Mouse (Mus musculus) cerebellum, postnatal 36 days (tissue): ENCODE results near the gene Dok3.

Experiments used
- DNase-seq, 2 experiments: peaks; one replicate each; pipeline ENCODE4 v3.0.0; 2021 to 2022; ENCODE audit warnings: mixed read lengths in 2 of 2

The Dok3 gene

DNA sequence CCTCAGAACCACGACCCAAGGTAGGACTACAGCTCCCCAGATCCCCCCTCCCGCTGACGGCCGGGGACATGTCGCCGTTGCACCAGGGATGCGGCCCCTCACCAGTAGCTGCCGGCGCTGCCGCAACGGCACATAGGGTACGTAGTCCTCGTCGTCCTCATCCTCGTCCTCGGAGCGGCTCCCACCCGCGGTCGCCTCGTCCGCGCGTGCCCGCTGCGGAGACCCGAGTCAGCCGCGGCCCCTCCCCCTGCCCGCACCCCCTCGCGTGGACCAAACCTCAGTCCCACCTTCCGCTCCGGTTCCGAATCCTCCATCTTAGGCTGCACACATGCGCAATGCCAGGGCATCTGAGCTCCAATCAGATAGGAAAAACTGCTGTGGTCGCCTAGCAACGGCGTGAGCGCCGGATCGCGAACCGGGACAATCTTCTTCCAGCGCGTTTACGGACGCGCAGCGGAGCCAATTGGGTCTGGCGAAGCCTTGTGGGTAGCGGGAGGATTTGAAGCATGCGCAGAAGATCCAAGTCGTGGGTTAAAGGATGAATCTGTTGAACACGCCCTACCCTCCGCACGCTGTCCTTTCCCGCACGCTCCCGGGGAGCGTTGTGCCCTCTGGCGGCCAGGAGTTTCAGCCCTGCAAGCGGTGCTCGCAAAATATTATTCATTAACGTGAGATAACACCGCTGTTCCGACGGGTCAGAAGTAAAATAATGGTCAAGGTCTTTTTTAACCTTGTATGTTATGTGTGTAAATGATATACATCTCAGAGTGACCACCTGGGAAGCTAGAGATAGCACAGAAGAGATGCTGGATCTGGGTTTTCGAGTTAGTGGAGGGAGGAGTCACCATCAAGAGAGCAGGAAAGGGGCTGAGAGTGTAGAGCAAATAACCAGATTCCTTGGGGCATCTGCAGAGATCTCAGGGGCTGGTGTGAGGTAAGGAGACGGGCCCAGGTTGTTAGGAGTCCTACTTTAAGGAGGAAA is 7.4 kb upstream of the Dok3 start, which contains the start of gene Ddx41:
Ddx41 (minus strand) TSS at position 465 of the 982 bp plus-strand sequence.
- peak; percentile 99 to 100 for DNase-seq

DNA sequence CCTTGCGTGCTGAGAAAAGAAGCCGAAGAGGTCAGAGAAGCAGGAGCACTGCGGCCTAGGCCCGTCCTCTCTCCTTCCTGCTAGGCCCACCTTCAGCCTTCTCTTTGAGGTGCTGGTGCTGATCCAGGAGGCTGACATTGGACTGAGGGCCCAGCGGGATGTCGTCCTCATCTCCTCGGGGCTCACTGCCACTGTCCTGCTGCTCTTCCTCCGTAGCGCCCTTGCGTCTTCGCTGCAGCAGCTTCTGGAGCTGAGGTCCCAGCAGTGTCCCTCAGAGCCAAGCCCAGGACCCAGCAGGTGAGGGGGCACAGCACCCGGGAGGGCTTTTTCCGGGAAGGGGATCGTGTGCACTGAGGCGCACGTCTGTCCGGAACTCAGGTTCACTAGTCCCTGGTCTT is 6.7 kb upstream of the Dok3 start:
- peak in 1 of 2 experiments; percentile 28 for DNase-seq

- no peak for DNase-seq
These were observed 6.1 kb upstream of the Dok3 start for GRCm38 (mm10) chr13:55535191-55535590.

DNA sequence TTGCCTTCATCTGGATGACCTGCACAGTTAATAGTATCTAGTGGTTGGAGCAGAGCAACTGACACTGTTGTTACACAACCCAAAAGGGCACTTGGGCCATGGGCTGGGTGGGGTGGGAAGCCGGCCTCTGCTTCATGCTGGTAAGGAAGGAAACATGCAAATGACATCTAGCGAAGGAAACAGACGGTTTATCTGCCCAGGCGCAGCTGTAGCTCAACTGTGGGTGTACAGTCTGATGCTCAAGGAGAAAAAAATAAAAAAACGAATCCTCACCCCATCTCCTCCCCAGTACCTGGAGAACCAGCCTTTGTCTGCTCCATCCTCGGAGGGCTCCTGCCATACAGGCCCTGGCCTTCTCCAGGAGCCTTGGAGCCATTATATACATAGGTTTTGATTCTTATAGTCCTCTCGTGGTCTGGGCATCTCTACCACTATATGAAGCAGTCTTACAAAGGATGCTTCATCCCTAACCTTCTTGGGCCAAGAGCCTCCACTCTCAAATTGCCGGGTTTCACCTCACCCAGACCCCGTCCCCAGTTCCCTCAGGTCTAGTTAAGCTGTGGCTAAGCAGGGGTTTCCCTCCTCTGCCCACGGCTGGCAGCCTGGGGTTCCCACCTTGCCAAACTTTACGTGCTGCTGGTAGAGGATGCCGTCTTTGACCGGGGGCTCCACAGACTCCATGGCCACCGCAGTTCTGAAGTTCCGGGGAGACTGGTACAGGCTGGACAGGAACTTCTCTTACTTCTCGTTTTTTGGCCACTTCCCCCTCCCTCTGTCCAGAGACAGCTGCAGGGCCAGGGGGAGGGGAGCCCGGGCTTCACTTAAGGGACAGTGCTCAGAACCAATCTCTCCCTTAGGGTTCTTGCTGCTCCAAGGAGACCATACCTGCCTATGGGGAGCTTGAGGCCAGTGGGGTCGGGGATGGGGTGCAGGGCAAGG is 993 bp downstream of the Dok3 start:
- DNase-seq = no peak

DNA sequence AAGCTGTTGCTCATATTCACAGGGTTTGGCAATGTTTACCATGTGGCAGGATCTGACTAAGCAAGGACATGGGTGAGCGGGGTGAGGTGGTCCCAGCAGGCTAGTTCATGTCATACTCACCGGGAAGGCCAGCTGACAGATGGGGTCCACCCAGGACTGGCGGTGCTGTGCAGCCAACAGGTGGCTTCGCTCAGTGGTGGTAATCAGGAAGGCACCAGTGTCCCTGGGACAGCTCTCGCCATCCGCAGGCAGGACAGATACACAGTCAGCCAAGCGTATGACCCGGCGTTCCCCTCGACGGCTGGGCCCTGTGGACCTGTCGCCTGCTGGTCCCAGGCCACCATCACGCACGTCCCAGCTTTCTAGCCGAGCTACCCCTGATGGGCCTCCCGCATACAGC is 1.9 kb downstream of the Dok3 start:
- no peak for DNase-seq

- DNase-seq = no peak
These were observed 3.2 kb downstream of the Dok3 start for GRCm38 (mm10) chr13:55525733-55526553.

- DNase-seq = no peak
These were observed 5.0 kb downstream of the Dok3 start for GRCm38 (mm10) chr13:55523951-55524600.

- DNase-seq = no peak
These were observed 5.8 kb downstream of the Dok3 start for GRCm38 (mm10) chr13:55523278-55523677.

- no peak for DNase-seq
These were observed 6.4 kb downstream of the Dok3 start for GRCm38 (mm10) chr13:55522730-55523129.

DNA sequence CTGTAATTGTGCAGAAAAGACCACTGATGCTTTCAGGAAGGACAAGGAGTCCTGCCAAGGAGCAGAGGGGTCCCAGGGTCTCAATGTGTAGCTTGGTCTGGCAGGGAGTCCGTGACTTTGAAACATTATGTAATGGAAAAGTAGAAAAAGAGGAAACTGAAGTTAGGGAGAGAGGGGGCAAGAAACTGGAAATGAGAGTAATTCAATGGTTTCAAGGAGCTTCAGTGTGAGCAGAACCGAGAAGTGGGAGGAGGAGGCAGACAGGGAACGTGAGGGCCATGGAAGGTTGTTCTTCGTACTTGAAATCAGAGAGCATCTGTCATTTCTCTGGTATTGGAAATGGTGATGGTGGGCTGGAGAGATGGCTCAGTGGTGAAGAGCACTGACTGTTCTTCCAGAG is 9.5 kb downstream of the Dok3 start:
- DNase-seq = no peak

- peak; percentile 91 to 96 for DNase-seq
These were observed 12.1 kb downstream of the Dok3 start for GRCm38 (mm10) chr13:55516955-55517354.

GRCm38 (mm10) chr13:55513828-55514227 is 15.3 kb downstream of the Dok3 start:
- DNase-seq = no peak

GRCm38 (mm10) chr13:55513111-55513748 is 15.9 kb downstream of the Dok3 start, which contains the start of gene Pdlim7:
Gene Pdlim7, minus strand, starts transcription at chr13:55513676.
- peak; percentile 86 to 88 for DNase-seq

- DNase-seq = peak; percentile 54 to 59
These were observed 16.6 kb downstream of the Dok3 start for GRCm38 (mm10) chr13:55512379-55513031.

- DNase-seq = no peak
These were observed 17.6 kb downstream of the Dok3 start for GRCm38 (mm10) chr13:55511492-55511861.

GRCm38 (mm10) chr13:55510668-55511491 is 18.2 kb downstream of the Dok3 start:
- no peak for DNase-seq

DNA sequence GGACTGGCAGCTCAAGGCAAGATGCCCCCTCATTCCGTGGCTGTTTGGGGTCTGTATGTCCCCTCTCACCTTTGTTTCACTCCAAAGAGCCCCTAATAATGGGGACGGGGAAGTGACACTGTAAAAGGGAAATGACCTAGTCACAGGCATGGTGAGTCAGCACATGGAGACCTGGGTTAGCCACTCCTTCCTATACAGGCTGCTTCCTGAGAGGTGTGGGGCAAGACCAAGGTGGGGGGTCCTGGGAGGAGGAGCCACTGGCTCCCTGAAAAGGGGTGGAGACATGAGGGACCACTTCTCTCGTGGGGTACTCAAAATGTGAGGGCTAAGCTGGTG is 18.8 kb downstream of the Dok3 start:
- DNase-seq = no peak

DNA sequence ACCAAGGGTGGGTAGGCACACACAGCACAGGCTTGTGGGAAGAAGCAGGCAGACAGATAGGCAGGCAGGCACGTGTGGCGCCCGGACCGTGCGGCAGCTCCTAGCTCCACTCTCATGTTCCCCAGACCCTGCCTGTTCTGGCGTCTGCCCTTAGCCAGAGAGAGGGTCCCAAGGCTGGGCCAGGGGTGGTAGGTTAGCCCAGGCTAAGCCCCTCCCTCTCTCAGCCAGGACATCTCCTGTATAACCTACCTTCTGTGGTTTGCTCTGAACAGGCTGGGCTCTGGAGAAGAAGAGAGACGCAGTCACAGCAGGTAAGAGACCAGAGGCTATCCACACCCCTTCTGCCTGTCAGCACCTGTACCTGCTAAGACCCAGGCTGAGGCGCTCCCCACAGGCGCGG is 20.6 kb downstream of the Dok3 start:
- DNase-seq = no peak

DNA sequence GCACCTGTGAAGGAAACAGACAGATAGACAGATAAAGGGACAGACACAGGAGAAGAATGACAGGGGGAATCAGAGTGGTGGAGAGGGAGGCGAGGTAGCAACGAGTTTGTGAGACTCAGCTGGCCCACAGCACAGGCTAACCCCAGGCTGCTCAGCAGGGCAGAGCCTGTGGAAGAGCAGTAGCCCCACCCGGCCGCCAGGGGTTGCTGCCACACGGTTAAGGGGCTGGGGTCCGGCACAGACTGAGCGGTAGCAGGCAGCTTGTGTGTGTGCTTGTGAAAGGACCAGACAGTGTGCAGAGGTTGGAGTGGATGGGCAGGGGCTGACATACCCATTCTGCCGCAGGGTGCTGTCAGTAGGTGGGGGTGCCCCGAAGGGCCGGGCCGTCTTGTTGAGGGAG is 21.2 kb downstream of the Dok3 start:
- DNase-seq = no peak

GRCm38 (mm10) chr13:55506697-55507096 is 22.4 kb downstream of the Dok3 start:
- peak; percentile 48 to 59 for DNase-seq
